In genomic region chr4:154279481-154279880, GRCm38 (mm10) we compare ENCODE assay signal across 19 mouse cellular contexts. TPM values are rescaled to one million over a fixed set of nuclear protein-coding genes. Genes with fewer than 3 reads are reported as not detected.
"Had no signal": no experiment of that assay in that cellular context is flagged by ENCODE, and none has a peak within 500 bp of the region (broad histone marks: within the 10 kb centered on the region; RNA-seq: fewer than 3 reads in every experiment).

No protein-coding gene starts in this region.

- H3K27me3 ChIP-seq: hindbrain, embryonic 15.5 days; limb, embryonic 15.5 days; liver, embryonic 12.5 days; lung, embryonic 15.5 days; midbrain, embryonic 13.5 days; neural tube, embryonic 15.5 days had no signal

- H3K36me3 ChIP-seq: hindbrain, embryonic 15.5 days; liver, embryonic 12.5 days; lung, embryonic 15.5 days; neural tube, embryonic 15.5 days had no signal

- H3K4me1 ChIP-seq: hindbrain, embryonic 15.5 days; liver, embryonic 12.5 days; lung, embryonic 15.5 days; midbrain, embryonic 13.5 days; neural tube, embryonic 15.5 days had no signal

- H3K4me2 ChIP-seq: hindbrain, embryonic 15.5 days; limb, embryonic 15.5 days; liver, embryonic 12.5 days; lung, embryonic 15.5 days; midbrain, embryonic 13.5 days; neural tube, embryonic 15.5 days had no signal

- H3K27ac ChIP-seq: hindbrain, embryonic 10.5 days; hindbrain, embryonic 15.5 days; layer of hippocampus, adult 2 months; limb, embryonic 15.5 days; liver, embryonic 12.5 days; lung, embryonic 15.5 days; midbrain, embryonic 13.5 days; neural tube, embryonic 15.5 days had no signal

- H3K9ac ChIP-seq: hindbrain, embryonic 15.5 days; limb, embryonic 15.5 days; liver, embryonic 12.5 days; lung, embryonic 15.5 days; midbrain, embryonic 13.5 days; neural tube, embryonic 15.5 days had no signal

- H3K4me3 ChIP-seq: hindbrain, embryonic 10.5 days; hindbrain, embryonic 15.5 days; layer of hippocampus, adult 2 months; limb, embryonic 15.5 days; liver, embryonic 12.5 days; lung, embryonic 15.5 days; midbrain, embryonic 13.5 days; myocyte; neural tube, embryonic 15.5 days had no signal

- ATAC-seq: inflammation-experienced regulatory T-cells, adult 6 months; liver, embryonic 12.5 days; midbrain, embryonic 13.5 days had no signal

- H3K9me3 ChIP-seq: hindbrain, embryonic 10.5 days; hindbrain, embryonic 15.5 days; limb, embryonic 15.5 days; liver, embryonic 12.5 days; lung, embryonic 15.5 days; midbrain, embryonic 13.5 days; neural tube, embryonic 15.5 days had no signal

- DNase-seq: left cerebral cortex, postnatal 4 days; lung, postnatal 36 days; right cerebral cortex, adult 18-20 months; right cerebral cortex, postnatal 25 days; thymus, postnatal 14 days had no signal

RNA-seq across cellular contexts. Expression of gene Arhgef16, which starts 22.0 kb away (rescaled TPM):
- total RNA-seq: megakaryocyte-erythroid progenitor cell, adult 5-6 weeks had no signal
- polyA plus RNA-seq: myocyte had no signal

RNA-seq across cellular contexts. Expression of gene B230104I21Rik, which starts 56.4 kb away (rescaled TPM):
- total RNA-seq: left cerebral cortex, postnatal 4 days; megakaryocyte-erythroid progenitor cell, adult 5-6 weeks had no signal
- polyA plus RNA-seq: hindbrain, embryonic 10.5 days; hindbrain, embryonic 15.5 days; inflammation-experienced regulatory T-cells, adult 6 months; limb, embryonic 15.5 days; liver, embryonic 12.5 days; liver, embryonic 16.5 days; lung, embryonic 15.5 days; midbrain, embryonic 13.5 days; myocyte; neural tube, embryonic 15.5 days; small intestine, adult 2 months; stomach, embryonic 16.5 days had no signal
